Mouse (Mus musculus): ENCODE data around the gene Rnd2. TPM values are rescaled to one million over a fixed set of nuclear protein-coding genes. Genes with fewer than 3 reads are reported as not detected.
"Not testable (repeated sequence)": the region's sequence is repeated elsewhere in the genome, so short reads cannot be mapped to it uniquely, and the experiment has no call there.

Gene Rnd2
- polyA plus RNA-seq, 1 experiment: 1.0 TPM

DNA sequence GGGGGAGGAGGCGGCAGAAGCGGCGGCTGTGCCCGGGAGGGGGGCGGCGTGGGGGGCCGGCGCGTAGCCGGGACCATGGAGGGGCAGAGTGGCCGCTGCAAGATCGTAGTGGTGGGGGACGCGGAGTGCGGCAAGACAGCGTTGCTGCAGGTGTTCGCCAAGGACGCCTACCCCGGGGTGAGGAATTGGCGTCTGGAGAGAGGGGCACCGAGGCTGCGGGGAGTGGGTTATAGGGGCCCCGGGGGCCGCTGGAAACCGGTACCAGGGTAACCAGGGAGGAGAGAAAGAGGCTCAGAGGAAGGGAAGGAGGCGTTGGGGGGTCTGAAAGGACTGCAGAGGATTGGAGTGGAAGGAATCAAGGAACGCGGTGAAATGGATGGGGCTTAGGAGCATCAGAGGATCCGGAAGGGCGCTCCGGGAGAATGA lies 3.5 kb downstream of the Rnd2 start:
- Histone ChIP-seq H3K4me1 (ENCODE audit: control insufficient read depth, insufficient read depth, low read length) (peaks cover 4% of the 10 kb centered on the region), H3K4me3 (replicated peaks; ENCODE audit: control insufficient read depth, low read depth, low read length) (peak overlapping the region; percentile 51), H3K27ac (ENCODE audit: control insufficient read depth, insufficient read depth, low read depth, low read length, poor library complexity) (no peak overlapping the region)
- WGBS: 2% methylated on average over 29 of the region's 31 CpGs
- no peak for TF ChIP-seq CTCF (IDR thresholded peaks at IDR 0.05; ENCODE audit: control insufficient read depth, insufficient read depth, low read length)
- no peak for TF ChIP-seq POLR2A (IDR thresholded peaks at IDR 0.05; ENCODE audit: borderline replicate concordance, control insufficient read depth, low read depth, low read length)

DNA sequence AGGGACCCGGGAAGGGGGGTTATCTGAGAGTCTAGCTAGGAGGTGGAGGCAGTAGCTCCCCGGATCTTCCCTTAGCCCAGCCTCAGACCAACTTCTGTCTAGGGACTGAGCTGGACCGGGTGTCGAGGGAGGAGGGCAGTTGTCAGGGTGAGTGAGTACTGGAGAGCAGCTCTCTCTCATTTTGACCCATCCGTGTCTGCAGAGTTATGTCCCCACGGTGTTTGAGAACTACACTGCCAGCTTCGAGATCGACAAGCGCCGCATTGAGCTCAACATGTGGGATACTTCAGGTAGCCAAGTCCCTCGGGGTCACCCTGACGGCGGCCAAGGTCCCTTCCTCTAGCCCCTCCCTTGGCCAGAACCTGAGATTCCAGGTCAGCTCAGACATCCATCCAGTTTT lies 3.9 kb downstream of the Rnd2 start:
- H3K4me3 ChIP-seq (replicated peaks; ENCODE audit: control insufficient read depth, low read depth, low read length): no peak overlapping the region
- H3K27ac ChIP-seq (ENCODE audit: control insufficient read depth, insufficient read depth, low read depth, low read length, poor library complexity): no peak overlapping the region
- WGBS: 28% methylated on average over 13 of the region's 13 CpGs
- TF ChIP-seq POLR2A (IDR thresholded peaks at IDR 0.05; ENCODE audit: borderline replicate concordance, control insufficient read depth, low read depth, low read length) (no peak), CTCF (IDR thresholded peaks at IDR 0.05; ENCODE audit: control insufficient read depth, insufficient read depth, low read length) (no peak)
- H3K4me1 ChIP-seq (ENCODE audit: control insufficient read depth, insufficient read depth, low read length): peaks cover 3% of the 10 kb centered on the region

DNA sequence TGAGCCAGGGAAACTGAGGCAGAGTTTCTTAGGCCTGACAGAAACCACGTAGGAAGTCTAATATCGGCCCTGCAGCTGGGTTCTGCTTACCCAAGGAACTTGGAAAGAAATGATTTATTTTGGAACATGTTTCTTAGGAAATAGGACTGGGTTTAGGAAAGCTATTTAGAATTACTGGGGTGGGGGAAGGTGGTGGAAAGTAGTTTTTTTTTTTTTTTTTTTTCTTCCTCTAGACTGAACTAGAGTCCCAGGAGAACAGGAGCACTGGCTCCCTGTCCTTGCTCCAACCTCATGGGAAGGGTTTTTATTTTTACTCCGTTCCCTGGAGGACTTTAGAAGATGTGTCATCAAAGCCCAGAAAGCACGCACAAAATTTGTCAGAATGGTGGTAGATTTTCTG lies 4.4 kb downstream of the Rnd2 start:
- TF ChIP-seq POLR2A (IDR thresholded peaks at IDR 0.05; ENCODE audit: borderline replicate concordance, control insufficient read depth, low read depth, low read length) (no peak), CTCF (IDR thresholded peaks at IDR 0.05; ENCODE audit: control insufficient read depth, insufficient read depth, low read length) (no peak)
- 67% methylated on average over 4 of the region's 4 CpGs for WGBS
- Histone ChIP-seq H3K4me3 (replicated peaks; ENCODE audit: control insufficient read depth, low read depth, low read length) (no peak overlapping the region), H3K4me1 (ENCODE audit: control insufficient read depth, insufficient read depth, low read length) (peaks cover 2% of the 10 kb centered on the region), H3K27ac (ENCODE audit: control insufficient read depth, insufficient read depth, low read depth, low read length, poor library complexity) (no peak overlapping the region)

DNA sequence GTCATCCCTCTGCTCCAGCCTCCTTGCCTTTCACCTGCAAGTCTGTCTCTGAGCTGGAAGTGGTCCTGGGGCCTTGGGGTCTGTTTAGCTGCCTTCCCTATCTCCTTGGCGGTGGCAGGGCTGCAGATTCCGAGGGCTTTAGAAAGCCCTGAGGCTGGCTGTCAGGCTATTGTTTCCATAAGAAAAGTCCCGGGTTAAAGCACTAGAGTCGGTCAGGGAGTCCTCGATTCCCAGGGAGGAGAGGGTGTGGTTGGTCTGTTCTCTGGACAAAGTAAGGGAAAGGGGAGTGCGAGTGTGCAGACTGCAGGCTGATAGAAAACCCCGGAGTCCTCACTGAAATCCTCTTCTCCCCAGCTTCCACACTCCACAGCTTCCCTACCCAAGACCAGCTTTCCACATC lies 5.4 kb downstream of the Rnd2 start:
- no peak overlapping the region for H3K27ac ChIP-seq (ENCODE audit: control insufficient read depth, insufficient read depth, low read depth, low read length, poor library complexity)
- no peak for TF ChIP-seq POLR2A (IDR thresholded peaks at IDR 0.05; ENCODE audit: borderline replicate concordance, control insufficient read depth, low read depth, low read length)
- no peak for TF ChIP-seq CTCF (IDR thresholded peaks at IDR 0.05; ENCODE audit: control insufficient read depth, insufficient read depth, low read length)
- peaks cover 2% of the 10 kb centered on the region for H3K4me1 ChIP-seq (ENCODE audit: control insufficient read depth, insufficient read depth, low read length)
- WGBS: 81% methylated on average over 7 of the region's 7 CpGs
- H3K4me3 ChIP-seq (replicated peaks; ENCODE audit: control insufficient read depth, low read depth, low read length): no peak overlapping the region

DNA sequence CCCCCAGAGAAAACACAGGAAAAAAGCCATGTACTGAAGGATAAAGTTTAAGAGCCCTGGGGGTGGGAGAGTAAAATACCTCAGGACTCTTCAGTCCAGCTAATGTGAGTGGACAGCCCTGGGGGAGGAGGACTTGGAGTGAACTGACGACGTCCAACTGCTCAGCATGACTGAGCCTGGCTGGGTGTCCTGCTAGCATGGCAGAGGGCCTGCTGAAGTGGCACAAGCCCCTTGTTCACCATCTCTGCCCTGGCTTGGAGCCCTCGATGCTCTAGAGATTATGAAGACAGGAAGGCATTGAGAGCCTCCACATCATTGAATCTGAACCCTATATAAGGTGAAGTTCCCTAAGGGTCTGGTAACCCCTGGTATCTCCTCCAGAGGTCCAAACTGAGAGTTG lies 7.1 kb downstream of the Rnd2 start:
- no peak overlapping the region for H3K27ac ChIP-seq (ENCODE audit: control insufficient read depth, insufficient read depth, low read depth, low read length, poor library complexity)
- 76% methylated on average over 3 of the region's 3 CpGs for WGBS
- H3K4me3 ChIP-seq (replicated peaks; ENCODE audit: control insufficient read depth, low read depth, low read length): no peak overlapping the region
- TF ChIP-seq CTCF (IDR thresholded peaks at IDR 0.05; ENCODE audit: control insufficient read depth, insufficient read depth, low read length) (no peak), POLR2A (IDR thresholded peaks at IDR 0.05; ENCODE audit: borderline replicate concordance, control insufficient read depth, low read depth, low read length) (no peak)
- H3K4me1 ChIP-seq (ENCODE audit: control insufficient read depth, insufficient read depth, low read length): no peaks in the 10 kb centered on the region; the same call in 1 of the 2 replicates

DNA sequence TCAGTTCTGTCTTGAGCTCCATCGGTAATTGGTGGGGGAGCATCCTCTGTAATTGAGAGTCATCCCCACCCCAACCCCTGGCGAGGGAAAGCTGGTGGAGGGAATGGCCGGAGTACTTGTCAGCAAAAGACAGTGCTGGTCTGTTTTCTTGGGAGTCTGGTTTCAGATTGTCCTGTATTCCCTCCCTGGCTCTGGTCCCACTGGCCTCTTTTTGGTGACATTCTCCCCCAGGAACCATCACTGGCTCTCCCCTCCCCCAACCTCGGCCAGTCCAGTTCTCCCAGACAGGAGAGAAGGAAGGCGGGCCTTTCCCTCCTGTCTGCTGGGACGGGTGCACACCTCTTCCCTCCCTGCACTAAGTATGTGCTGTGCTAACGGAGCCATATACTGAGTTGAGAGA lies 7.5 kb downstream of the Rnd2 start:
- no peak overlapping the region for H3K4me3 ChIP-seq (replicated peaks; ENCODE audit: control insufficient read depth, low read depth, low read length)
- no peaks in the 10 kb centered on the region for H3K4me1 ChIP-seq (ENCODE audit: control insufficient read depth, insufficient read depth, low read length)
- TF ChIP-seq POLR2A (IDR thresholded peaks at IDR 0.05; ENCODE audit: borderline replicate concordance, control insufficient read depth, low read depth, low read length): no peak
- no peak for TF ChIP-seq CTCF (IDR thresholded peaks at IDR 0.05; ENCODE audit: control insufficient read depth, insufficient read depth, low read length)
- no peak overlapping the region for H3K27ac ChIP-seq (ENCODE audit: control insufficient read depth, insufficient read depth, low read depth, low read length, poor library complexity)
- WGBS: 77% methylated on average over 7 of the region's 7 CpGs

DNA sequence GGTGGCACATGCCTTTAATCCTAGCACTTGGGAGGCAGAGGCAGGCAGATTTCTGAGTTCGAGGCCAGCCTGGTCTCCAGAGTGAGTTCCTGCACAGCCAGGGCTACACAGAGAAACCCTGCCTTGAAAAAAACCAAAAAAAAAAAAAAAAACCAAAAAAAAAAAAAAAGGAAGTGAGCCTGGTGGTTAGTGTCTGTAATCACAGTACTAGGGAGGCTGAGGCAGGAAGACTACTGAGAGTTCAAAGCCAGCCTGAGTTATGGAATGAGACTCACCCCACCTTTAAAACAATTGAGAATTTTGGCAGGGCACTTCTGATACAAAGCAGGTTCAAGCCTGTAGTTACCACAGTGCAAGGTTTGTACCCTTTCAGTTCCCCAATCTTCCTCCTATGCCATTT lies 8.9 kb downstream of the Rnd2 start:
- 81% methylated on average over 1 of the region's 1 CpGs for WGBS

DNA sequence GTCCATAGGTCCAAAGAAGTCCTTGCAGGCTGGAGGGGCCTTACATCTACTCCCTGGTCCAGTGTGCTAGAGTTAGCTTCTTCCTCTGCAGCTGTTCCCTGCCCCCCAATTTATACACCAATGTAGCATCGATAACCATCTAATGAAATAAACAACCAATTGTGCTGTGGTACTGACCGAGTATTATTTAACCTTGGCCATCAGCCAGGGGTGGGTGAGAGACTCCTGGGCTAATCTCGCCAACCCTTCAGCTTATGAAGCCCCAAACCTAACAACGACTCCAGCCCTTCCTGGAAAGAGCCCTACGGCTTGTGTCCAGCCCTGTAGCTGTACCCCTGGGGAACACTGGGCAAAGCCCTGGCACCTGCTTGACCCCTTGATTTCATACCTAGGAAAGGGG lies 9.5 kb downstream of the Rnd2 start:
- no peak overlapping the region for H3K27ac ChIP-seq (ENCODE audit: control insufficient read depth, insufficient read depth, low read depth, low read length, poor library complexity)
- WGBS: 61% methylated on average over 5 of the region's 5 CpGs
- TF ChIP-seq POLR2A (IDR thresholded peaks at IDR 0.05; ENCODE audit: borderline replicate concordance, control insufficient read depth, low read depth, low read length) (no peak), CTCF (IDR thresholded peaks at IDR 0.05; ENCODE audit: control insufficient read depth, insufficient read depth, low read length) (no peak)
- no peak overlapping the region for H3K4me3 ChIP-seq (replicated peaks; ENCODE audit: control insufficient read depth, low read depth, low read length)
- no peaks in the 10 kb centered on the region for H3K4me1 ChIP-seq (ENCODE audit: control insufficient read depth, insufficient read depth, low read length)

More for the DNA sequence above, 8.9 kb downstream of the Rnd2 start:
- H3K27ac ChIP-seq (ENCODE audit: control insufficient read depth, insufficient read depth, low read depth, low read length, poor library complexity); H3K4me3 ChIP-seq (replicated peaks; ENCODE audit: control insufficient read depth, low read depth, low read length); H3K4me1 ChIP-seq (ENCODE audit: control insufficient read depth, insufficient read depth, low read length): not testable (repeated sequence)

DNA sequence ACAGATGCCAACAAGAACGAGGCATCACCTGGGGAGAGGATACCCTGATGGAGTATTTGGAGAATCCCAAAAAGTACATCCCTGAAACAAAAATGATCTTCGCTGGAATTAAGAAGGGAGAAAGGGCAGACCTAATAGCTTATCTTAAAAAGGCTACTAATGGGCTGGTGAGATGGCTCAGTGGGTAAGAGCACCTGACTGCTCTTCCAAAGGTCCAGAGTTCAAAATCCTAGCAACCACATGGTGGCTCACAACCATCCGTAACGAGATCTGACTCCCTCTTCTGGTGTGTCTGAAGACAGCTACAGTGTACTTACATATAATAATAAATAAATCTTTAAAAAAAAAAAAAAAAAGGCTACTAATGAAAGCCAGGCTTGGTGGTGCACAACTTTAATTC lies 11.6 kb downstream of the Rnd2 start:
- H3K4me3 ChIP-seq (replicated peaks; ENCODE audit: control insufficient read depth, low read depth, low read length); H3K27ac ChIP-seq (ENCODE audit: control insufficient read depth, insufficient read depth, low read depth, low read length, poor library complexity); H3K4me1 ChIP-seq (ENCODE audit: control insufficient read depth, insufficient read depth, low read length): not testable (repeated sequence)
- WGBS: 80% methylated on average over 4 of the region's 4 CpGs

All from bone marrow, adult 2 months (tissue).